In the genomic region with DNA sequence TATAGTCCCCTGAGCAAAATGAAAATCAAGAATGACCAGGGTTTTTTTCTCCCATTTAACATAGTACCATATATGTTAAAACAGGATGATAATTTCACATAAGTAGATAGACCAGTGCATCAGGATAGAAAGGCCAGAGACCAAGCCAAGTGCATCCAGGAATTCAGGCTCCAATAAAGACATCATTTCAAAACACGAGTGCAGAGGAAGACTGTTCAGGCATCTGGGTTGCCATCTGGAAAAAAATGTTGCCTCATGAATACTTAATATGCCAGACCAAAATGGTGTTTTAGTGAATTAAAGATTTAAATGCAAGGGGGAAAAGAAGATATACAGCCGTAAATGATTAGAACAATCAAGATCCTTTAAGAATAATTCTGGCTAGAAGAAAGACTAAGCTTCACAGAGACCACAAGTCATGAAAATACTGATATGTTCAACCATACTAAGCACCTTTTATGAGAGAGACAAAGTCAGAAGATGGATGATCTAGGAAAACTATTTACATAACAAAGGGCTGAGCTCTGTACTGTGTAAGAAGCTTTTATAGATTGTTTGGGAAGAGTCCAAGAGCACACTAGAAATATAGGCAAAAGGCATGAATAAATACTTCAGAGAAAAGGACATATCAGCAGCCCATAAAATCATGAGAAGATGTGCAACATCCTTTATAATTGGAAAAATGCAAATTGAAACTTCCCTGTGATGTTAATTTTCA, we compare ENCODE assay signal across 35 mouse cellular contexts. TPM values are rescaled to one million over a fixed set of nuclear protein-coding genes. Genes with fewer than 3 reads are reported as not detected.
A peak's percentile ranks its signal among the peaks of the same experiment; 100 is the strongest.
DNase-seq lines count a peak whose midpoint lies in the region; ATAC-seq lines count a peak whose summit lies in the region.
"Had no signal": no experiment of that assay in that cellular context is flagged by ENCODE, and none has a peak within 500 bp of the region (broad histone marks: within the 10 kb centered on the region; RNA-seq: fewer than 3 reads in every experiment).

No protein-coding gene starts in this region.

- no peaks in the 10 kb centered on the region for H3K27me3 ChIP-seq in hindbrain, embryonic 11.5 days (ENCODE audit: control insufficient read depth, insufficient read depth, low read length)
- no peaks in the 10 kb centered on the region for H3K27me3 ChIP-seq in hindbrain, embryonic 13.5 days
- no peaks in the 10 kb centered on the region for H3K27me3 ChIP-seq in midbrain, embryonic 10.5 days (ENCODE audit: low read depth, poor library complexity, severe bottlenecking)
- H3K27me3 ChIP-seq: midbrain, embryonic 15.5 days; Patski had no signal

- no peaks in the 10 kb centered on the region for H3K9me3 ChIP-seq in hindbrain, embryonic 11.5 days (ENCODE audit: control insufficient read depth, low read length)
- no peaks in the 10 kb centered on the region for H3K9me3 ChIP-seq in hindbrain, embryonic 13.5 days
- H3K9me3 ChIP-seq in midbrain, embryonic 10.5 days (replicated peaks), result no peaks in the 10 kb centered on the region
- H3K9me3 ChIP-seq: midbrain, embryonic 15.5 days had no signal

- H3K27ac ChIP-seq in hindbrain, embryonic 11.5 days (ENCODE audit: low read depth, low read length), result no peak overlapping the region
- H3K27ac ChIP-seq in hindbrain, embryonic 13.5 days, result no peak overlapping the region
- no peak overlapping the region for H3K27ac ChIP-seq in midbrain, embryonic 10.5 days (replicated peaks)
- H3K27ac ChIP-seq: kidney, postnatal 0 days; liver, embryonic 14.5 days; macrophage; midbrain, embryonic 15.5 days had no signal

- H3K4me2 ChIP-seq in hindbrain, embryonic 11.5 days (replicated peaks; ENCODE audit: low read depth, low read length), result no peak overlapping the region
- no peak overlapping the region for H3K4me2 ChIP-seq in hindbrain, embryonic 13.5 days
- H3K4me2 ChIP-seq: midbrain, embryonic 15.5 days had no signal

- ATAC-seq in hindbrain, embryonic 11.5 days (ENCODE audit: low FRiP score), result peak; percentile 78
- ATAC-seq in hindbrain, embryonic 13.5 days (ENCODE audit: low FRiP score), result no peak
- ATAC-seq: intestine, embryonic 16.5 days; midbrain, embryonic 15.5 days; Patski had no signal

- no peaks in the 10 kb centered on the region for H3K4me1 ChIP-seq in hindbrain, embryonic 11.5 days (replicated peaks; ENCODE audit: control insufficient read depth, insufficient read depth, low read length)
- H3K4me1 ChIP-seq in hindbrain, embryonic 13.5 days (replicated peaks), result peaks cover 3% of the 10 kb centered on the region; the same call in 1 of the 2 replicates
- H3K4me1 ChIP-seq in midbrain, embryonic 10.5 days, result no peaks in the 10 kb centered on the region
- H3K4me1 ChIP-seq: midbrain, embryonic 15.5 days had no signal

- DNase-seq in hindbrain, embryonic 11.5 days (ENCODE audit: low spot score), result no peak
- DNase-seq in layer of hippocampus, adult 8-10 months (ENCODE audit: low spot score in 2 of 2), result peak; percentile 2 to 7
- DNase-seq in layer of hippocampus, postnatal 25 days (ENCODE audit: extremely low spot score in 1 of 2, low spot score in 1 of 2), result no peak
- peak; percentile 8 for DNase-seq in retina, postnatal 1 day
- no peak for DNase-seq in retina, embryonic 14.5 days (ENCODE audit: low spot score)
- DNase-seq in midbrain, embryonic 10.5 days (ENCODE audit: low spot score), result no peak
- DNase-seq: adrenal gland, postnatal 10 days; cerebellum, adult 11-12 months; cerebellum, adult 9-11 months; gastrocnemius, postnatal 10 days; heart, postnatal 14 days; kidney, adult 8-10 months; kidney, postnatal 4 days; liver; lung, adult 2 months; lung, postnatal 10 days; thymus, adult 2 months; thymus, postnatal 36 days had no signal

- no peaks in the 10 kb centered on the region for H3K36me3 ChIP-seq in hindbrain, embryonic 11.5 days (ENCODE audit: control insufficient read depth, insufficient read depth, low read length)
- no peaks in the 10 kb centered on the region for H3K36me3 ChIP-seq in hindbrain, embryonic 13.5 days
- H3K36me3 ChIP-seq in midbrain, embryonic 10.5 days, result no peaks in the 10 kb centered on the region
- H3K36me3 ChIP-seq: midbrain, embryonic 15.5 days had no signal

- H3K9ac ChIP-seq in hindbrain, embryonic 11.5 days (ENCODE audit: low read depth, low read length), result no peak overlapping the region
- H3K9ac ChIP-seq in hindbrain, embryonic 13.5 days, result no peak overlapping the region
- H3K9ac ChIP-seq: liver, embryonic 14.5 days; midbrain, embryonic 15.5 days had no signal

- WGBS in hindbrain, embryonic 11.5 days, result 51% methylated on average over 2 of the region's 2 CpGs
- WGBS in hindbrain, embryonic 13.5 days, result 32% methylated on average over 2 of the region's 2 CpGs
- WGBS in midbrain, embryonic 10.5 days, result 80% methylated on average over 2 of the region's 2 CpGs

- H3K4me3 ChIP-seq in hindbrain, embryonic 11.5 days (ENCODE audit: low read depth, low read length), result no peak overlapping the region
- H3K4me3 ChIP-seq in hindbrain, embryonic 13.5 days, result no peak overlapping the region
- H3K4me3 ChIP-seq in midbrain, embryonic 10.5 days, result no peak overlapping the region
- H3K4me3 ChIP-seq: erythroblast, embryonic 14.5 days; midbrain, embryonic 15.5 days had no signal

RNA-seq across cellular contexts. Expression of a gene that starts 47.6 kb away (rescaled TPM):
- not detected in 2 replicates for polyA plus RNA-seq in hindbrain, embryonic 11.5 days (2014; fragmentation: Nextera tagmentation; extraction: Ambion mirVana)
- not detected in 2 replicates for polyA plus RNA-seq in hindbrain, embryonic 13.5 days (2015; fragmentation: Nextera tagmentation; extraction: Ambion mirVana)
- total RNA-seq in layer of hippocampus, adult 8-10 months (2022), result not detected
- total RNA-seq in layer of hippocampus, postnatal 25 days (2021), result not detected
- polyA plus RNA-seq in midbrain, embryonic 10.5 days (2016; fragmentation: Nextera tagmentation; extraction: Ambion mirVana), result not detected in 2 replicates
- total RNA-seq: gastrocnemius, postnatal 10 days; heart, postnatal 14 days; left cerebral cortex, adult 18-20 months; left cerebral cortex, postnatal 14 days; MEL; neutrophil, adult 5-6 weeks had no signal
- polyA plus RNA-seq: embryonic facial prominence, embryonic 14.5 days; erythroblast, embryonic 14.5 days; forebrain, embryonic 11.5 days; gonadal fat pad, adult 2 months; heart, embryonic 14.5 days; limb, embryonic 11.5 days; macrophage; midbrain, embryonic 15.5 days; Patski; thymus, adult 2 months had no signal

Comparison
In these comparisons a context has a peak if more than half of its experiments do, and no peak if none do; other contexts are left out.
1. DNase-seq: peak in layer of hippocampus, adult 8-10 months (2 of 2) and retina, postnatal 1 day (single experiment); none in hindbrain, embryonic 11.5 days (single experiment), layer of hippocampus, postnatal 25 days (0 of 2), retina, embryonic 14.5 days (single experiment) and midbrain, embryonic 10.5 days (single experiment).